Mouse (Mus musculus): Measurements from ENCODE around the gene Chchd2.
A peak's percentile ranks its signal among the peaks of the same experiment; 100 is the strongest.

- TF ChIP-seq CTCF (IDR thresholded peaks at IDR 0.05; ENCODE audit: extremely low read depth, insufficient read length, insufficient replicate concordance, low read depth, low read length) (no peak), POLR2A (IDR thresholded peaks at IDR 0.05; ENCODE audit: low read depth, low read length) (peak; percentile 36; the same call in 1 of the 2 replicates)
Observed at GRCm38 (mm10) chr5:129908242-129908965, 21.1 kb upstream of the Chchd2 start, which contains the start of gene Nupr1l.

All from small intestine, adult 2 months (tissue).